Mouse (Mus musculus) neural tube, embryonic 12.5 days (tissue): ENCODE results near the gene Spata13. TPM values are rescaled to one million over a fixed set of nuclear protein-coding genes. Genes with fewer than 3 reads are reported as not detected.

ENCODE experiments used
- ATAC-seq: fragments of 200-750 bp; cut with Nextera tagmentation; 2 replicates; pipeline ENCODE4 v1.8.0; 2017; ENCODE audit warnings: low read depth, mild to moderate bottlenecking, moderate TSS enrichment, moderate library complexity; ENCODE audit not compliant: low FRiP score
- H3K27ac ChIP-seq: fragments of 300-500 bp; sonication (generic); 2 replicates; pipeline ENCODE4 v1.5.1; 2016
- H3K27me3 ChIP-seq: fragments of 300-500 bp; sonication (generic); replicated peaks from 2 replicates; pipeline ENCODE4 v1.6.1; 2016; ENCODE audit warnings: mild to moderate bottlenecking
- H3K36me3 ChIP-seq: fragments of 300-500 bp; sonication (generic); 2 replicates; pipeline ENCODE4 v1.6.1; 2016; ENCODE audit warnings: mild to moderate bottlenecking
- H3K4me1 ChIP-seq: fragments of 300-500 bp; sonication (generic); 2 replicates; pipeline ENCODE4 v1.6.1; 2016
- H3K4me2 ChIP-seq: fragments of 300-500 bp; sonication (generic); replicated peaks from 2 replicates; pipeline ENCODE4 v1.6.1; 2016; ENCODE audit warnings: mild to moderate bottlenecking
- H3K4me3 ChIP-seq: fragments of 300-500 bp; sonication (generic); 2 replicates; pipeline ENCODE4 v1.5.1; 2016
- H3K9ac ChIP-seq: fragments of 300-500 bp; sonication (generic); 2 replicates; pipeline ENCODE4 v1.6.1; 2016; ENCODE audit warnings: mild to moderate bottlenecking
- H3K9me3 ChIP-seq: fragments of 300-500 bp; sonication (generic); 2 replicates; pipeline ENCODE4 v1.6.1; 2016; ENCODE audit warnings: mild to moderate bottlenecking
- WGBS: fragments of 180-500 bp; shearing (Covaris S2); methylation state at CpG from one replicate; pipeline ENCODE4 v1.1.7; 2016; 5-methylcytosine and 5-hydroxymethylcytosine counted together
- polyA plus RNA-seq: library from polyadenylated mRNA; unstranded; fragments of >200 nt; fragmentation: Nextera tagmentation; extraction: Ambion mirVana; gene quantifications from 2 replicates; pipeline ENCODE4 v1.2.1, GENCODE M21; 2016

Gene Spata13
- polyA plus RNA-seq, 1 experiment from 2014 or later, result 51.0 TPM

GRCm38 (mm10) chr14:60762754-60763153, 129.0 kb downstream of the Spata13 start:
- H3K9me3 ChIP-seq, result no peaks in the 10 kb centered on the region
- H3K27me3 ChIP-seq, result no peaks in the 10 kb centered on the region
- H3K36me3 ChIP-seq, result peaks cover 46% of the 10 kb centered on the region
- no peak overlapping the region for H3K9ac ChIP-seq
- H3K4me1 ChIP-seq, result 0 out of 2 replicates have a peak, but pooled peaks cover 2% of the 10 kb centered on the region
- H3K4me3 ChIP-seq, result no peak overlapping the region
- no peak for ATAC-seq
- 76% methylated on average over 7 of the region's 7 CpGs for WGBS
- no peak overlapping the region for H3K4me2 ChIP-seq
- no peak overlapping the region for H3K27ac ChIP-seq

GRCm38 (mm10) chr14:60763746-60764145, 129.9 kb downstream of the Spata13 start:
- H3K27ac ChIP-seq, result no peak overlapping the region
- WGBS, result 91% methylated on average over 5 of the region's 5 CpGs
- H3K4me2 ChIP-seq, result no peak overlapping the region
- no peak overlapping the region for H3K9ac ChIP-seq
- H3K27me3 ChIP-seq, result no peaks in the 10 kb centered on the region
- H3K36me3 ChIP-seq, result peaks cover 36% of the 10 kb centered on the region
- H3K4me3 ChIP-seq, result no peak overlapping the region
- no peaks in the 10 kb centered on the region for H3K9me3 ChIP-seq
- H3K4me1 ChIP-seq, result 0 out of 2 replicates have a peak, but pooled peaks cover 2% of the 10 kb centered on the region
- ATAC-seq, result no peak

- Histone ChIP-seq H3K9me3 (no peaks in the 10 kb centered on the region), H3K4me2 (no peak overlapping the region), H3K36me3 (peaks cover 28% of the 10 kb centered on the region), H3K27me3 (no peaks in the 10 kb centered on the region), H3K4me1 (0 out of 2 replicates have a peak, but pooled peaks cover 2% of the 10 kb centered on the region), H3K9ac (no peak overlapping the region), H3K27ac (no peak overlapping the region), H3K4me3 (no peak overlapping the region)
- 86% methylated on average over 4 of the region's 4 CpGs for WGBS
- no peak for ATAC-seq
Observed at GRCm38 (mm10) chr14:60764526-60764925, 130.7 kb downstream of the Spata13 start.

- H3K4me3 ChIP-seq, result no peak overlapping the region
- 71% methylated on average over 2 of the region's 2 CpGs for WGBS
- no peak overlapping the region for H3K9ac ChIP-seq
- no peak overlapping the region for H3K27ac ChIP-seq
- no peaks in the 10 kb centered on the region for H3K9me3 ChIP-seq
- no peak for ATAC-seq
- H3K4me2 ChIP-seq, result no peak overlapping the region
- peaks cover 24% of the 10 kb centered on the region for H3K36me3 ChIP-seq
- H3K27me3 ChIP-seq, result no peaks in the 10 kb centered on the region
- H3K4me1 ChIP-seq, result 0 out of 2 replicates have a peak, but pooled peaks cover 2% of the 10 kb centered on the region
Observed at GRCm38 (mm10) chr14:60765025-60765424, 131.2 kb downstream of the Spata13 start.

GRCm38 (mm10) chr14:60767884-60768283, 134.1 kb downstream of the Spata13 start, which contains the start of gene C1qtnf9:
Gene C1qtnf9 (plus strand): TSS chr14:60768134.
- no peak within 1 kb of the TSS for H3K4me2 ChIP-seq
- no peak within 1 kb of the TSS for H3K4me3 ChIP-seq
- H3K27me3 ChIP-seq, result no peaks in the 10 kb centered on the region
- H3K9me3 ChIP-seq, result no peaks in the 10 kb centered on the region
- H3K9ac ChIP-seq, result no peak within 1 kb of the TSS
- H3K27ac ChIP-seq, result no peak within 1 kb of the TSS
- no peak for ATAC-seq
- WGBS, result 80% methylated on average over 4 of the region's 4 CpGs
- 0 out of 2 replicates have a peak, but pooled peaks cover 2% of the 10 kb centered on the region for H3K4me1 ChIP-seq
- H3K36me3 ChIP-seq, result no peaks in the 10 kb centered on the region

- Histone ChIP-seq H3K9ac (no peak overlapping the region), H3K27ac (no peak overlapping the region), H3K4me1 (no peaks in the 10 kb centered on the region), H3K9me3 (no peaks in the 10 kb centered on the region), H3K27me3 (no peaks in the 10 kb centered on the region), H3K4me2 (no peak overlapping the region), H3K36me3 (no peaks in the 10 kb centered on the region), H3K4me3 (no peak overlapping the region)
- no peak for ATAC-seq
- WGBS, result 48% methylated on average over 6 of the region's 6 CpGs
Observed at GRCm38 (mm10) chr14:60769340-60769739, 135.5 kb downstream of the Spata13 start.

GRCm38 (mm10) chr14:60770594-60770993, 136.8 kb downstream of the Spata13 start:
- 73% methylated on average over 6 of the region's 6 CpGs for WGBS
- peak; percentile 53; the same call in 1 of the 2 replicates for ATAC-seq

GRCm38 (mm10) chr14:60771057-60771456, 137.3 kb downstream of the Spata13 start:
- Histone ChIP-seq H3K27me3 (no peaks in the 10 kb centered on the region), H3K36me3 (no peaks in the 10 kb centered on the region), H3K27ac (no peak overlapping the region), H3K4me3 (no peak overlapping the region), H3K4me1 (no peaks in the 10 kb centered on the region), H3K4me2 (peak overlapping the region; percentile 47), H3K9ac (no peak overlapping the region), H3K9me3 (no peaks in the 10 kb centered on the region)
- 5% methylated on average over 8 of the region's 8 CpGs for WGBS
- peak; percentile 77 for ATAC-seq

More at GRCm38 (mm10) chr14:60770594-60770993, 136.8 kb downstream of the Spata13 start:
- no peak overlapping the region for H3K27ac ChIP-seq
- H3K4me3 ChIP-seq, result no peak overlapping the region
- H3K9me3 ChIP-seq, result no peaks in the 10 kb centered on the region
- no peak overlapping the region for H3K9ac ChIP-seq
- no peak overlapping the region for H3K4me2 ChIP-seq
- no peaks in the 10 kb centered on the region for H3K27me3 ChIP-seq
- no peaks in the 10 kb centered on the region for H3K36me3 ChIP-seq
- no peaks in the 10 kb centered on the region for H3K4me1 ChIP-seq

GRCm38 (mm10) chr14:60773476-60773875, 139.7 kb downstream of the Spata13 start:
- Histone ChIP-seq H3K4me3 (no peak overlapping the region), H3K27ac (no peak overlapping the region), H3K4me2 (no peak overlapping the region), H3K9ac (no peak overlapping the region), H3K27me3 (no peaks in the 10 kb centered on the region), H3K4me1 (no peaks in the 10 kb centered on the region), H3K36me3 (no peaks in the 10 kb centered on the region), H3K9me3 (no peaks in the 10 kb centered on the region)
- ATAC-seq, result no peak
- 79% methylated on average over 2 of the region's 2 CpGs for WGBS

GRCm38 (mm10) chr14:60776521-60776920, 142.7 kb downstream of the Spata13 start:
- Histone ChIP-seq H3K4me1 (no peaks in the 10 kb centered on the region), H3K27ac (no peak overlapping the region), H3K27me3 (no peaks in the 10 kb centered on the region), H3K9ac (no peak overlapping the region), H3K4me2 (no peak overlapping the region), H3K36me3 (no peaks in the 10 kb centered on the region), H3K4me3 (no peak overlapping the region), H3K9me3 (no peaks in the 10 kb centered on the region)
- ATAC-seq, result no peak
- WGBS, result 91% methylated on average over 8 of the region's 8 CpGs

GRCm38 (mm10) chr14:60777485-60777919, 143.7 kb downstream of the Spata13 start:
- Histone ChIP-seq H3K4me3 (no peak overlapping the region), H3K4me1 (no peaks in the 10 kb centered on the region), H3K4me2 (no peak overlapping the region), H3K9me3 (no peaks in the 10 kb centered on the region), H3K27ac (no peak overlapping the region), H3K36me3 (no peaks in the 10 kb centered on the region), H3K9ac (no peak overlapping the region), H3K27me3 (no peaks in the 10 kb centered on the region)
- WGBS, result 90% methylated on average over 5 of the region's 5 CpGs
- no peak for ATAC-seq

- WGBS, result 94% methylated on average over 7 of the region's 7 CpGs
- no peaks in the 10 kb centered on the region for H3K4me1 ChIP-seq
- ATAC-seq, result no peak
Observed at GRCm38 (mm10) chr14:60779198-60779597, 145.4 kb downstream of the Spata13 start.

GRCm38 (mm10) chr14:60782121-60782656, 148.4 kb downstream of the Spata13 start:
- Histone ChIP-seq H3K27ac (no peak overlapping the region), H3K4me2 (no peak overlapping the region), H3K9me3 (no peaks in the 10 kb centered on the region), H3K4me1 (peaks cover 6% of the 10 kb centered on the region; the same call in 1 of the 2 replicates), H3K27me3 (no peaks in the 10 kb centered on the region; the same call in 1 of the 2 replicates), H3K9ac (no peak overlapping the region), H3K4me3 (no peak overlapping the region), H3K36me3 (no peaks in the 10 kb centered on the region)
- ATAC-seq, result no peak
- WGBS, result 51% methylated on average over 7 of the region's 7 CpGs

More at GRCm38 (mm10) chr14:60779198-60779597, 145.4 kb downstream of the Spata13 start:
- no peak overlapping the region for H3K4me2 ChIP-seq
- H3K4me3 ChIP-seq, result no peak overlapping the region
- H3K9me3 ChIP-seq, result no peaks in the 10 kb centered on the region
- H3K27ac ChIP-seq, result no peak overlapping the region
- no peaks in the 10 kb centered on the region for H3K36me3 ChIP-seq
- H3K9ac ChIP-seq, result no peak overlapping the region
- no peaks in the 10 kb centered on the region; the same call in 1 of the 2 replicates for H3K27me3 ChIP-seq
